Mouse (Mus musculus): Measurements from ENCODE around the gene Mtmr4. TPM values are rescaled to one million over a fixed set of nuclear protein-coding genes. Genes with fewer than 3 reads are reported as not detected.

Gene Mtmr4
- polyA plus RNA-seq, 1 experiment from 2014 or later, result 25.6 TPM

DNA sequence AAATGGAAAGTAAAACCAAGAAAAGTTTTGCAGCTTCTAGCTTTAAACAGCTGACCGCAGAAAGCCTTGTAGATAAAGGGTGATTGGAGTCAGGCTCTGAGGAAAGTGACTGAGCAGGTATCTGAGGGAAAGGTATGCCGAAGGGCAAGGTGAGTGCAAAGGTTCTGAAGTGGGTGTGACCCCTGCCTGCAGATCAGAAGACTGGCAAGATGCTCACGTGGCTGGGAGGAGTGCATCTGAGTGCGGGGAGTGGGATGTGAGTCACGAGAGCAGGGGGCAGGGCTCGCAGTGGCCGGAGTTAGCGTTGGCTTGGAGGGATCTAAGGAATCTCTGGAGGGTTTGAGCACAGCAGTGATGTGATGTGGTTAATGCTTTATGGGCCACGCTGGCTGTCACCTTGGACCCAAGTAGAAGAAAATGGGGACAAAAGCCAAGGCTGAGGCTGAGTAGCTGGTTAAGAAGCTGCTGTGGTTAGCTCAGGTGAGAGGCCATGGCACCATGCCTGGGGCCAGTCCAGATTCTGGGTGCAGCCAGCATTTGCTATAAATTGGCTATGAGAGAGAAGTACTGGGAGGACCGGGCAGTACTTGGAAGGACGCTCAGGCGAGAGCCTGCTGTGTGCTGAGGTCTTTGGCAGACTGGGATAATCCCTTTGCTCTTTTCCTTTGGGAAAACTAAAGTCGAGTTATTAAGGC, 7.6 kb downstream of the Mtmr4 start:
- Histone ChIP-seq H3K27ac (peak overlapping the region; percentile 3; the same call in 1 of the 2 replicates), H3K4me2 (no peak overlapping the region), H3K4me1 (peaks cover 17% of the 10 kb centered on the region), H3K36me3 (peaks cover 72% of the 10 kb centered on the region), H3K9me3 (no peaks in the 10 kb centered on the region), H3K9ac (no peak overlapping the region), H3K27me3 (replicated peaks) (no peaks in the 10 kb centered on the region), H3K4me3 (replicated peaks) (no peak overlapping the region)
- ATAC-seq (ENCODE audit: insufficient read depth, low FRiP score, low read depth), result no peak
- WGBS, result 83% methylated on average over 13 of the region's 13 CpGs

DNA sequence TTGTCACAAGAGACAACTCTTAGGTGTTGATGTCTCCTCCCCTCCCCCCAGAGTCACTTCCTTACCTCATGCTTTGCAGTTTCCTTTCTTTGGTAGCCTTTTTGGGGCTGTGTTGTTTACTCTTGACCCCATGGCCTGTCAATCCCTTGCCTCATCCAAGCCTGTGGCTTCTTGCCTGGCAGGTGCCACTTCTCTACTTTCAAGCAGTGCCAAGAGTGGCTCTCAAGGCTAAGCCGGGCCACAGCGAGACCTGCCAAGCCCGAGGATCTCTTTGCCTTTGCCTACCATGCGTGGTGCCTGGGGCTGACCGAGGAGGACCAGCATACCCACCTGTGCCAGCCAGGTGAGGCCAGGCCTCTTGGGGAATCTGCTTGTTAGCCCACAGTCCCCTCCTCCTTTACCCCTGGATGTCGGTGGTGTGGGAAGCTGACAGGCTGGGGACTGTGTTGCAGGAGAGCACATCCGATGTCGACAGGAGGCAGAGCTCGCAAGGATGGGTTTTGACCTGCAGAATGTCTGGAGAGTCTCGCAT, 8.4 kb downstream of the Mtmr4 start:
- no peak overlapping the region for H3K4me3 ChIP-seq (replicated peaks)
- no peaks in the 10 kb centered on the region for H3K27me3 ChIP-seq (replicated peaks)
- peaks cover 12% of the 10 kb centered on the region for H3K4me1 ChIP-seq
- H3K4me2 ChIP-seq, result no peak overlapping the region
- H3K9ac ChIP-seq, result no peak overlapping the region
- H3K9me3 ChIP-seq, result no peaks in the 10 kb centered on the region
- WGBS, result 87% methylated on average over 10 of the region's 10 CpGs
- H3K36me3 ChIP-seq, result peaks cover 79% of the 10 kb centered on the region
- no peak for ATAC-seq (ENCODE audit: insufficient read depth, low FRiP score, low read depth)
- H3K27ac ChIP-seq, result no peak overlapping the region

DNA sequence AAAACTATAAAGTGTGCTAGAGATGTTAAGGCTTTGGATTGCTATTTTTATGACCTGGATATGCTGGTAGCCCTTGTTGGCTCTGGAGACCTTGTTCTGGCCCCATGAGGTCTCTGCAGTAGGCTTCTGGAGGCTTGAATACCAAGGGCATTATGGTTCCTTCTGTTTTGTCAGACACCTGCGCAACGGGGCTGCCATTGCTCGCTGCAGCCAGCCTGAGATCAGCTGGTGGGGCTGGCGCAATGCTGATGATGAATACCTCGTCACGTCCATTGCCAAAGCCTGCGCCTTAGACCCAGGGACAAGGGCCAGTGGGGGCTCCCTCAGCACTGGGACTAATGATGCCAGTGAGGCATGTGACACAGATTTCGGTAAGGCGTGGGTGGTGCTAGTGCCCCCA, 10.3 kb downstream of the Mtmr4 start:
- ATAC-seq (ENCODE audit: insufficient read depth, low FRiP score, low read depth), result no peak

DNA sequence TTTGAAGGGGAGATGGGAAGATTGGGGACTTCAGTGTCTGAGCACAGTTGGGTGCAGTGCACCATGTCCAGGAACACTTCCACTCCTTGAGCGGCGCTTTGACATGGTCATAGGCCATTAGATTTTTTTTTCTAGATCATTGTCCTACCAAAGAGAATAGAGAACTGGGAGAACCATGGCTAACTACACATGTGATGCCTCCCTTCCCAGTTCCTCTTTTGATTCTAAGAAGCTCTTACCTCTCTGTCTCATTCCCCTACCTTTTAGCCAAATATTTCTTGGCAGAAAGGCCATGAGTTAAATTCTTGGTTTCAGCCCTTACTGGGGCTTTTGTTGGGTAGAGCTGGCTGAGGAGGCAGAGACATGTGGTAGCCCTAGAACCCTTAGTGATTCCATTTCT, 11.6 kb downstream of the Mtmr4 start:
- 93% methylated on average over 2 of the region's 2 CpGs for WGBS
- no peak overlapping the region for H3K4me3 ChIP-seq (replicated peaks)
- no peaks in the 10 kb centered on the region for H3K9me3 ChIP-seq
- no peak overlapping the region for H3K9ac ChIP-seq
- peaks cover 73% of the 10 kb centered on the region for H3K36me3 ChIP-seq
- H3K27me3 ChIP-seq (replicated peaks), result no peaks in the 10 kb centered on the region
- H3K4me1 ChIP-seq, result no peaks in the 10 kb centered on the region
- ATAC-seq (ENCODE audit: insufficient read depth, low FRiP score, low read depth), result no peak
- H3K27ac ChIP-seq, result no peak overlapping the region
- H3K4me2 ChIP-seq, result no peak overlapping the region

More for the DNA sequence above, 10.3 kb downstream of the Mtmr4 start:
- Histone ChIP-seq H3K4me2 (no peak overlapping the region), H3K27ac (no peak overlapping the region), H3K9me3 (no peaks in the 10 kb centered on the region), H3K9ac (no peak overlapping the region), H3K4me3 (replicated peaks) (no peak overlapping the region), H3K36me3 (peaks cover 81% of the 10 kb centered on the region), H3K4me1 (no peaks in the 10 kb centered on the region), H3K27me3 (replicated peaks) (no peaks in the 10 kb centered on the region)
- WGBS, result 92% methylated on average over 9 of the region's 9 CpGs

DNA sequence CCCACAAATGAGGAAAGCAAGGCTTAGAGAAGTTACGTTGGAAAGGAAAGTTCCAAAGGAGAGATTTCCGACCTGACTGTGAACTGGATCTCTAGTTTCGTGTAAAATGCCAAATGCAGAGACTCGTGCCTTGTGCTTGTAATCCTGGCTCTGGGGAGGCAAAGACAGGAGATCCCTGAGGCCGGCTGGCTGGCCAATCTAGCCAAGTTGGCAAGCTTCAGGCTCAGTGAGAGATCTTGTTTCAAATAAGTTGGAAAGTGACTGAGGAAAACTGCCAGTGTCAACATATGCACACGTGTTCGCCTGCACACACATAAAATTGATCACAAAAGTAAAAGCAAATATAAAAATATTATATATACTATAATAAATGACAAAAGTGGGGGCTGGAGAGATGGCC, 17.3 kb downstream of the Mtmr4 start:
- 89% methylated on average over 7 of the region's 7 CpGs for WGBS
- Histone ChIP-seq H3K27me3 (replicated peaks) (no peaks in the 10 kb centered on the region), H3K36me3 (peaks cover 61% of the 10 kb centered on the region), H3K4me3 (replicated peaks) (no peak overlapping the region), H3K9ac (no peak overlapping the region), H3K4me1 (no peaks in the 10 kb centered on the region), H3K9me3 (no peaks in the 10 kb centered on the region), H3K27ac (no peak overlapping the region), H3K4me2 (no peak overlapping the region)
- ATAC-seq (ENCODE audit: insufficient read depth, low FRiP score, low read depth), result no peak

DNA sequence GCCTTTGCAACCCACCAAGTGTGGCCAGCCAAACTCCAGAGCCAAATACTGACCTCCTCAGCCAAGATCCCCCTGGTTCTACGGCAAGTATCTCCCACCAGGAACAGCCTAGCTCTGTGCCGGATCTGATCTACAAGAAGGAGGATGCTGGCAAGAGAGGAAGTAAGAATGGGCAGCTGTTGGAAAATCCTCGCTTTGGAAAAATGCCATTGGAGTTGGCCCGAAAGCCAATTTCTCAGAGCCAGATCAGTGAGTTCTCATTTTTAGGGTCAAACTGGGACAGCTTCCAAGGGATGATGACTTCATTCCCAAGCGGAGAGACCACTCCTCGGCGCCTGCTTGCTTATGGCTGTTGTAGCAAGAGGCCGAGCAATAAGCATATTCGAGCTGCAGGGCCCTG, 19.6 kb downstream of the Mtmr4 start:
- 76% methylated on average over 9 of the region's 9 CpGs for WGBS
- no peak for ATAC-seq (ENCODE audit: insufficient read depth, low FRiP score, low read depth)
- peaks cover 71% of the 10 kb centered on the region for H3K36me3 ChIP-seq

DNA sequence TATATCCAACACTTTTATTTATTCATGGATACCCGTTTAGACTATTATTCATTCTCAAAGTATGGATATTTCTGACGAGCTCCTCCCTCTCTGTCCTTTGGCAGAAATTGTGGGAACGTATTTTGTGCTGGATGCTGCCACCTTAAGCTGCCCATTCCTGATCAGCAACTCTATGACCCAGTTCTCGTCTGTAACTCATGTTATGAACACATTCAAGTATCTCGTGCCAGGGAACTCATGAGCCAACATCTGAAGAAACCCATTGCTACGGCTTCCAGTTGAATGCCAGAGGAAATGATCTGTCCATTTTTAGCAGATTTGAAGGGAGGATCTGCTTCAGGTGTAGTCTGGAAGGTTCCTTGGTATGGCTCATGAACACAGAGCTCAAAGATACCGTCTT, 22.0 kb downstream of the Mtmr4 start:
- Histone ChIP-seq H3K4me2 (no peak overlapping the region), H3K27me3 (replicated peaks) (no peaks in the 10 kb centered on the region), H3K9me3 (no peaks in the 10 kb centered on the region), H3K4me1 (no peaks in the 10 kb centered on the region), H3K36me3 (peaks cover 76% of the 10 kb centered on the region), H3K4me3 (replicated peaks) (no peak overlapping the region), H3K9ac (no peak overlapping the region), H3K27ac (no peak overlapping the region)
- 82% methylated on average over 7 of the region's 7 CpGs for WGBS
- no peak for ATAC-seq (ENCODE audit: insufficient read depth, low FRiP score, low read depth)

More for the DNA sequence above, 19.6 kb downstream of the Mtmr4 start:
- no peak overlapping the region for H3K27ac ChIP-seq
- H3K27me3 ChIP-seq (replicated peaks), result no peaks in the 10 kb centered on the region
- no peak overlapping the region for H3K9ac ChIP-seq
- H3K4me2 ChIP-seq, result no peak overlapping the region
- no peak overlapping the region for H3K4me3 ChIP-seq (replicated peaks)
- no peaks in the 10 kb centered on the region for H3K9me3 ChIP-seq
- no peaks in the 10 kb centered on the region for H3K4me1 ChIP-seq

DNA sequence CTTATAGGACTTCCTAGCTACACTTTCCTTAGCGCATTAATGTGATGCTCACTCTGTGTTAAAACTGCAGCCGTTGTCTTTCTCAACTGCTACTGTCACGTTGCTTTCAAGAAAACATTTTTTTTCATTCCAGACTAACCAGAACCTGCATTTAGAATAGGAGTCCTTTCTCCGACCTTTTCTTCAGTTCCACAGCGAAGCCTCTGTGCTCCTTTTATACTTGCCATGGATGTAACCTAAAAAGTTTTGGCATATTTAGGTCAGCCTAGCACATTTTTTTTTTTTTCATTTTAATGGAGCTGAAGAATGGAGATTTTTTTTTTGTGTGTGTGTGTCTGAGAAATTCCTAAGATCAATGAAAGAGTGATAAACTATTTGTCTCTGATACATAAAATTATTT, 23.6 kb downstream of the Mtmr4 start:
- H3K27me3 ChIP-seq (replicated peaks), result no peaks in the 10 kb centered on the region
- H3K4me3 ChIP-seq (replicated peaks), result no peak overlapping the region
- H3K9me3 ChIP-seq, result no peaks in the 10 kb centered on the region
- H3K36me3 ChIP-seq, result peaks cover 70% of the 10 kb centered on the region
- H3K4me2 ChIP-seq, result no peak overlapping the region
- ATAC-seq (ENCODE audit: insufficient read depth, low FRiP score, low read depth), result no peak
- no peaks in the 10 kb centered on the region for H3K4me1 ChIP-seq
- no peak overlapping the region for H3K27ac ChIP-seq
- WGBS, result 89% methylated on average over 5 of the region's 5 CpGs
- no peak overlapping the region for H3K9ac ChIP-seq

DNA sequence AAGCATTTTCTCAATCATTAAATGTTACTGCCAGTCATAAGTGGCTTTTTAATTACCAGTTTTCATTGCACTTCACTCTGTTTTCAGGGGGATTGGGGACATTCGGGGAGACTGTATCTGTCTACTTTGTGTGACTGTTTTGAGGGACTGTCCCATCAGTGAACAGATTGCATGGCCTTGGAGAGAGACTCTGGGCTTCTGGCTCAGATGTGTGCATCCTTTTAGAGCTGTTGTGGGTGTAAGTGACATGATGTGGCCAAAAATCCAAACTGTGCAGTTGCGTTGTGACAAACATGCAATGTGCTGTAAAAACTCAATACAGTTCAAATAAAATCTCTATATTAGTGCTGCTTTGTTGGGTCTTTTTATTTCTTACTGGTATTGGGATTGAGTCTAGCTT, 24.0 kb downstream of the Mtmr4 start:
- WGBS, result 97% methylated on average over 2 of the region's 2 CpGs
- no peaks in the 10 kb centered on the region for H3K9me3 ChIP-seq
- no peak for ATAC-seq (ENCODE audit: insufficient read depth, low FRiP score, low read depth)
- H3K4me2 ChIP-seq, result no peak overlapping the region
- H3K4me1 ChIP-seq, result no peaks in the 10 kb centered on the region
- no peaks in the 10 kb centered on the region for H3K27me3 ChIP-seq (replicated peaks)
- H3K4me3 ChIP-seq (replicated peaks), result no peak overlapping the region
- no peak overlapping the region for H3K27ac ChIP-seq
- H3K9ac ChIP-seq, result no peak overlapping the region
- H3K36me3 ChIP-seq, result peaks cover 68% of the 10 kb centered on the region

DNA sequence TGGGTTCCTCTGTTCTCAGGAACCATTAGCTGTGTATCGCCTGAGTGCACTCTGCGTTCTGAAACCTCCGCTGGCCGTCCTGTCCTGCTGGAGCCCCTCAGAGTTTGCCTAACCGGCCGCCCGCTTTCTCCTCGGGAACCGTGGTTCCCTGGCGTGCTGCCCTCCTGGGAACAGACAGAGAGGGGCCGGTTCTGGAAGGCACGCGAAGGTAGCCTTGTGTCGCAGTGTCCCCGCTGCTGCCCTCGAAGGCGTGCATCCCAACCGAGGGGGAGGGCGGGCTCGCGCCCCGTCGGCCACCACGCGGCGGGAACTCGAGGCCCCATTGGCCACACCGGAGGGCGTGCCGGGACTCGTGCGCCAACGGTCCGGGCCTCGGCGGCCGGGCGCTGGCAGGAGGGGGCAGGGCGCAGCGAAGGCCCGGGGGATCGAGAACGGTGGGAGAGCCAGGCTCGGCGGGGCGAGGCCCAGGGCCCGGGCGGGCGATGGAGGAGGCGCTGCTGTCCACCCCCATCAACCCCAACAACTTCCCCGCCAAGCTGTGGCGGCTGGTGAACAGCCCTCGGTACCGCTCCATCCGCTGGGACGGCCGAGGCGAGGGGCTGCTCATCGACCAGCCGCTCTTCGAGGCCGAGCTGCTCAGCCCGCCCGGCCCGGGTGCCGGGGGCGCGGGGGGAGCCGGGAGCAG, 25.0 kb downstream of the Mtmr4 start, which contains the start of gene Hsf5:
Hsf5 (plus strand) TSS at position 375 of the 685 bp plus-strand sequence.
- no peak within 1 kb of the TSS for H3K9ac ChIP-seq
- whole genome bisulfite sequencing, result 86% methylated on average over 69 of the region's 69 CpGs
- ATAC-seq (ENCODE audit: insufficient read depth, low FRiP score, low read depth), result no peak
- H3K36me3 ChIP-seq, result peaks cover 58% of the 10 kb centered on the region
- no peak within 1 kb of the TSS for H3K4me3 ChIP-seq (replicated peaks)
- H3K27me3 ChIP-seq (replicated peaks), result no peaks in the 10 kb centered on the region
- H3K9me3 ChIP-seq, result no peaks in the 10 kb centered on the region
- no peak within 1 kb of the TSS for H3K27ac ChIP-seq
- no peak within 1 kb of the TSS for H3K4me2 ChIP-seq
- no peaks in the 10 kb centered on the region for H3K4me1 ChIP-seq

DNA sequence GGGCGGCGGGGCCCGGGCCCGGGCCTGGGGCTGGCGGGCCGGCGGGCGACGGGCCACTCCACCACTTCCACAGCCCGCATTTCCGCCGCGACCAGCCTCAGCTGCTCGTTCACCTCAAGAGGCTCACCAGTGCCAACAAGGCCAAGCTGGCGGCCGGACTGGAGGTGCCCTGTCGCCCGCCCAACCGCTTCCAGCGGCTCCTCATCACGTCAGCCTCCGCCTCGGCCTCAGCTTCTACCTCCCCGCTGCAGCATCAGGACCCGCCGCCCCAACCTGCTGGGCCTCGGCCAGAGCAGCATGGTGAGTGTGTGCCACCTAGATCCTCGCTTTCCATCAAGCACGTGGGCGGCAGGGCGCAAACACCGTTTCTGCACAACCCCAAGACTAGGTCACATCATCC, 25.6 kb downstream of the Mtmr4 start:
- Histone ChIP-seq H3K9ac (no peak overlapping the region), H3K4me1 (no peaks in the 10 kb centered on the region), H3K4me3 (replicated peaks) (no peak overlapping the region), H3K4me2 (no peak overlapping the region), H3K36me3 (peaks cover 51% of the 10 kb centered on the region), H3K9me3 (no peaks in the 10 kb centered on the region), H3K27ac (no peak overlapping the region), H3K27me3 (replicated peaks) (no peaks in the 10 kb centered on the region)
- 94% methylated on average over 25 of the region's 32 CpGs for WGBS
- ATAC-seq (ENCODE audit: insufficient read depth, low FRiP score, low read depth), result no peak

DNA sequence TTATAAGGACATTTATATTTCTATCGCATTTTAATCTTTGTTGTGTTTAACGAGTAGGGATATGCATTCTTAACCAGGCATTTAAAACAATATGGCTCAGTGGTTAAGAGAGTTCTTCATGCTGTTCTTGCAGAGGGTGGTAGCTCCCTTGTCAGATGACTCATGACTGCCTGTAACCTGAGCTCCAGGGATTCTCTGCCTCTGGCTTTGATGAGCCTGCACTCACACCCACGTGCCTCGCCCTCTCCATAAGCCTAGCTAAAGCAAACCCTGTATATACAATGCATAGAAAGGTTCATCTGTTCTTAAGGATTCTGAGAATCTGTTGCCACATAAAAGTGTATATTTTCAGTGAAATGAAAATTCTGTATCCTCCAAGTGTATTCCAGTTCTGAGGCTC, 31.2 kb downstream of the Mtmr4 start:
- no peak overlapping the region for H3K27ac ChIP-seq
- no peaks in the 10 kb centered on the region for H3K27me3 ChIP-seq (replicated peaks)
- no peak overlapping the region for H3K9ac ChIP-seq
- H3K9me3 ChIP-seq, result no peaks in the 10 kb centered on the region
- peaks cover 8% of the 10 kb centered on the region for H3K36me3 ChIP-seq
- WGBS, result 69% methylated on average over 4 of the region's 4 CpGs
- H3K4me3 ChIP-seq (replicated peaks), result no peak overlapping the region
- no peaks in the 10 kb centered on the region for H3K4me1 ChIP-seq
- no peak for ATAC-seq (ENCODE audit: insufficient read depth, low FRiP score, low read depth)
- H3K4me2 ChIP-seq, result no peak overlapping the region
